Mouse (Mus musculus) kidney, embryonic 15.5 days (tissue): Measurements from ENCODE around the gene Trim39. TPM values are rescaled to one million over a fixed set of nuclear protein-coding genes. Genes with fewer than 3 reads are reported as not detected.
"Not testable (repeated sequence)": the region's sequence is repeated elsewhere in the genome, so short reads cannot be mapped to it uniquely, and the experiment has no call there.

ENCODE experiments used
- ATAC-seq: fragments of 200-750 bp; cut with Nextera tagmentation; replicated peaks from 2 replicates; pipeline ENCODE4 v1.8.0; 2017; ENCODE audit warnings: moderate TSS enrichment; ENCODE audit not compliant: low FRiP score
- H3K27ac ChIP-seq: fragments of 300-500 bp; sonication (generic); 2 replicates; pipeline ENCODE4 v1.5.1; 2015; ENCODE audit warnings: mild to moderate bottlenecking, inconsistent platforms
- H3K27me3 ChIP-seq: fragments of 300-500 bp; sonication (generic); 2 replicates; pipeline ENCODE4 v1.6.1; 2015; ENCODE audit warnings: inconsistent platforms
- H3K36me3 ChIP-seq: fragments of 300-500 bp; sonication (generic); 2 replicates; pipeline ENCODE4 v1.6.1; 2015; ENCODE audit warnings: inconsistent platforms
- H3K4me1 ChIP-seq: fragments of 300-500 bp; sonication (generic); 2 replicates; pipeline ENCODE4 v1.6.1; 2015; ENCODE audit warnings: inconsistent platforms
- H3K4me2 ChIP-seq: fragments of 300-500 bp; sonication (generic); 2 replicates; pipeline ENCODE4 v1.6.1; 2015; ENCODE audit warnings: moderate library complexity, mild to moderate bottlenecking, inconsistent platforms
- H3K4me3 ChIP-seq: fragments of 300-500 bp; sonication (generic); replicated peaks from 2 replicates; pipeline ENCODE4 v1.5.1; 2015; ENCODE audit warnings: mild to moderate bottlenecking, inconsistent platforms
- H3K9ac ChIP-seq: fragments of 300-500 bp; sonication (generic); 2 replicates; pipeline ENCODE4 v1.6.1; 2015; ENCODE audit warnings: mild to moderate bottlenecking, inconsistent platforms
- H3K9me3 ChIP-seq: fragments of 300-500 bp; sonication (generic); replicated peaks from 2 replicates; pipeline ENCODE4 v1.6.1; 2016; ENCODE audit warnings: inconsistent platforms
- WGBS: fragments of 180-500 bp; shearing (Covaris S2); methylation state at CpG from one replicate; pipeline ENCODE4 v1.1.7; 2015; ENCODE audit warnings: mixed read lengths; 5-methylcytosine and 5-hydroxymethylcytosine counted together
- polyA plus RNA-seq: library from polyadenylated mRNA; unstranded; fragments of >200 nt; fragmentation: Nextera tagmentation; extraction: Ambion mirVana; gene quantifications from 2 replicates; pipeline ENCODE4 v1.2.1, GENCODE M21; 2015

Trim39 gene
- polyA plus RNA-seq, 1 experiment from 2014 or later, result 19.5 TPM

GRCm38 (mm10) chr17:36240637-36241213 is 31.3 kb downstream of the Trim39 start:
- Histone ChIP-seq H3K4me3 (no peak overlapping the region), H3K4me2 (0 out of 2 replicates have a peak overlapping the region, but pooled peaks have one; percentile 12), H3K4me1 (peaks cover 13% of the 10 kb centered on the region), H3K9ac (no peak overlapping the region), H3K9me3 (no peaks in the 10 kb centered on the region), H3K27ac (no peak overlapping the region), H3K27me3 (peaks cover 51% of the 10 kb centered on the region), H3K36me3 (no peaks in the 10 kb centered on the region)
- no peak for ATAC-seq
- WGBS, result 10% methylated on average over 5 of the region's 5 CpGs

- Histone ChIP-seq H3K4me2 (peak overlapping the region; percentile 65), H3K4me3 (peak overlapping the region; percentile 36), H3K27me3 (peaks cover 48% of the 10 kb centered on the region), H3K9me3 (no peaks in the 10 kb centered on the region), H3K36me3 (no peaks in the 10 kb centered on the region), H3K27ac (no peak overlapping the region), H3K9ac (peak overlapping the region; percentile 38; the same call in 1 of the 2 replicates), H3K4me1 (peaks cover 13% of the 10 kb centered on the region)
- 0 out of 2 replicates have a peak, but pooled peaks have one; percentile 33 for ATAC-seq
- WGBS, result 2% methylated on average over 27 of the region's 27 CpGs
Measured at GRCm38 (mm10) chr17:36237321-36237921, 34.6 kb downstream of the Trim39 start.

- not testable (repeated sequence) for H3K27ac ChIP-seq, H3K4me3 ChIP-seq, H3K4me2 ChIP-seq, H3K4me1 ChIP-seq, H3K9ac ChIP-seq, H3K36me3 ChIP-seq, H3K9me3 ChIP-seq, ATAC-seq
- WGBS, result 27% methylated on average over 9 of the region's 9 CpGs
- peaks cover 35% of the 10 kb centered on the region for H3K27me3 ChIP-seq
Measured at GRCm38 (mm10) chr17:36235300-36235699, 36.7 kb downstream of the Trim39 start.

DNA sequence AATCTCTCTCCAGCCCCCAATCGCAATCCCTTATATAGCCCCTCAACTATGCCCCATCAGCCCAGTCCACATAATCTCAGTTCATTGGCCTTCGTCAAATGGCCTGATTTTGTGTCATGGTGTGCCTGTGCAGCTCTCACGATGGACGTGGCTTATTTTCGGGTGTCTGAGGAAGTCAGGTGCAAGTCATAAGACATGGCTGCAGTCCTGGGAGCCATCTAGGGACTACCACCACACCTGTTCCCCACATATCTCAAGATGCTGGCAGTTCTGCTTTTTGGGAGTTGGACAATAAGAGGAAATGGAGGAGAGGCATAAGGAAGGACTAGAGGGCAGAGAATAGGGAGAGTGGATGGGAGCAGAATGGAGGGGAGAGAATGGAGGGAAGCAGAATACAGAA is 38.5 kb downstream of the Trim39 start:
- WGBS, result 85% methylated on average over 5 of the region's 5 CpGs
- no peak for ATAC-seq
- no peak overlapping the region for H3K4me3 ChIP-seq

GRCm38 (mm10) chr17:36231318-36231717 is 40.7 kb downstream of the Trim39 start:
- Histone ChIP-seq H3K4me3 (no peak overlapping the region), H3K4me1 (no peaks in the 10 kb centered on the region), H3K4me2 (no peak overlapping the region), H3K9ac (no peak overlapping the region), H3K9me3 (no peaks in the 10 kb centered on the region), H3K27ac (no peak overlapping the region), H3K36me3 (no peaks in the 10 kb centered on the region), H3K27me3 (peaks cover 6% of the 10 kb centered on the region)
- ATAC-seq, result no peak
- WGBS, result 8% methylated on average over 35 of the region's 36 CpGs

More for the DNA sequence above, 38.5 kb downstream of the Trim39 start:
- Histone ChIP-seq H3K27me3 (peaks cover 27% of the 10 kb centered on the region), H3K9me3 (no peaks in the 10 kb centered on the region), H3K9ac (no peak overlapping the region), H3K4me2 (no peak overlapping the region), H3K27ac (no peak overlapping the region), H3K36me3 (no peaks in the 10 kb centered on the region), H3K4me1 (peaks cover 6% of the 10 kb centered on the region)

GRCm38 (mm10) chr17:36229046-36229445 is 43.0 kb downstream of the Trim39 start:
- no peak overlapping the region for H3K27ac ChIP-seq
- no peaks in the 10 kb centered on the region for H3K4me1 ChIP-seq
- peaks cover 20% of the 10 kb centered on the region for H3K27me3 ChIP-seq
- H3K4me3 ChIP-seq, result no peak overlapping the region
- WGBS, result 8% methylated on average over 5 of the region's 5 CpGs
- ATAC-seq, result no peak
- no peak overlapping the region for H3K4me2 ChIP-seq
- no peak overlapping the region for H3K9ac ChIP-seq
- H3K9me3 ChIP-seq, result no peaks in the 10 kb centered on the region
- no peaks in the 10 kb centered on the region for H3K36me3 ChIP-seq

GRCm38 (mm10) chr17:36226921-36227320 is 45.1 kb downstream of the Trim39 start:
- no peaks in the 10 kb centered on the region for H3K9me3 ChIP-seq
- 12% methylated on average over 8 of the region's 8 CpGs for WGBS
- no peaks in the 10 kb centered on the region for H3K36me3 ChIP-seq
- no peak overlapping the region for H3K4me3 ChIP-seq
- H3K4me1 ChIP-seq, result no peaks in the 10 kb centered on the region
- no peak overlapping the region for H3K27ac ChIP-seq
- H3K27me3 ChIP-seq, result peaks cover 34% of the 10 kb centered on the region
- no peak overlapping the region for H3K9ac ChIP-seq
- no peak overlapping the region for H3K4me2 ChIP-seq
- no peak for ATAC-seq

- no peaks in the 10 kb centered on the region for H3K4me1 ChIP-seq
- H3K9ac ChIP-seq, result no peak overlapping the region
- no peak overlapping the region for H3K27ac ChIP-seq
- no peak for ATAC-seq
- no peak overlapping the region for H3K4me3 ChIP-seq
- no peak overlapping the region for H3K4me2 ChIP-seq
- no peaks in the 10 kb centered on the region for H3K36me3 ChIP-seq
- 10% methylated on average over 9 of the region's 9 CpGs for WGBS
- H3K27me3 ChIP-seq, result peaks cover 50% of the 10 kb centered on the region
- H3K9me3 ChIP-seq, result no peaks in the 10 kb centered on the region
Measured at GRCm38 (mm10) chr17:36225231-36225824, 46.7 kb downstream of the Trim39 start.

DNA sequence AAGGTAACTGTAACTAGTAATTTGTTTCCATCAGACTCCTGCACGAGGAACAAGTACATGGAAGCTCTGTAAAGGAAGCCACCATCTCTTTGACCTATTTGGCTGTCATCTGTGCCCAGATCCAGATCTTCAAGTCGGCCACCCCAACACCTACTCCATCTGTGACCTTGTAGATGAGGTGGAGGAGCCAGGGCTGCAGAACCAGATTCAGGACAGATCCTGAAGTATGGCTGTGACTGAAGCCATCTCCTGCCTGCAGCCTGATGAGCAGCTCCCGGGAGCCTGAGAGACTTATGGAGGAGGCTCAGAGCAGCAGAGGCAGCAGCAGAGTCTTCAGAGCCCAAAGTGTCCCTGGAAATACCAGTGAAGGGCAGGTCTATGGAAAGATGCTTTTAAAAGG is 47.6 kb downstream of the Trim39 start:
- no peak overlapping the region for H3K4me3 ChIP-seq
- WGBS, result 45% methylated on average over 3 of the region's 3 CpGs
- peaks cover 57% of the 10 kb centered on the region for H3K27me3 ChIP-seq
- no peak overlapping the region for H3K4me2 ChIP-seq
- no peaks in the 10 kb centered on the region for H3K9me3 ChIP-seq
- H3K36me3 ChIP-seq, result no peaks in the 10 kb centered on the region
- ATAC-seq, result no peak
- H3K9ac ChIP-seq, result no peak overlapping the region
- H3K27ac ChIP-seq, result no peak overlapping the region
- no peaks in the 10 kb centered on the region for H3K4me1 ChIP-seq

- no peaks in the 10 kb centered on the region for H3K36me3 ChIP-seq
- H3K4me2 ChIP-seq, result no peak overlapping the region
- 68% methylated on average over 5 of the region's 5 CpGs for WGBS
- ATAC-seq, result no peak
- H3K9ac ChIP-seq, result no peak overlapping the region
- no peaks in the 10 kb centered on the region for H3K4me1 ChIP-seq
- peaks cover 89% of the 10 kb centered on the region for H3K27me3 ChIP-seq
- H3K9me3 ChIP-seq, result no peaks in the 10 kb centered on the region
- H3K27ac ChIP-seq, result no peak overlapping the region
- no peak overlapping the region for H3K4me3 ChIP-seq
Measured at GRCm38 (mm10) chr17:36218594-36219155, 53.4 kb downstream of the Trim39 start.

DNA sequence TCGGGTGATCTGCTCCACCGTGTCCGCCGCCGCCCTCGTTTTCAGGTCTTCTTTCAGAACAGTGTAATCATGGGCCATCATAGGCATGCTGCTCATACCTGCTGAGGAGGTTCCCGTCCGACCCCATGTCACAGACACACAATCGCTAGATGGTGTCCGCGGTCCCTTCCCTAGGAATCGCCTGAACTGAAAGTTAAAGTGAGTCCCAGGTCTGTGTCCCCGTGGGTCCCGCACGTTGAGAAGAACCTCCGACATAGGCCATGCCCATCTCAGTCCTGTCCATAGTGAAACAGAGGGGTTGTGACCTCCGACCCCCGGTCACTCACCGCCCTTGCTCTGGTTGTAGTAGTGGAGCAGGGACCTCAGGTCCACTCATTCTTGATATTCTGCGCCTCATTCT is 56.5 kb downstream of the Trim39 start:
- H3K9ac ChIP-seq, result no peak overlapping the region
- ATAC-seq, result no peak
- no peak overlapping the region for H3K4me2 ChIP-seq
- no peak overlapping the region for H3K27ac ChIP-seq
- peaks cover 91% of the 10 kb centered on the region for H3K27me3 ChIP-seq
- no peaks in the 10 kb centered on the region for H3K9me3 ChIP-seq
- H3K4me1 ChIP-seq, result no peaks in the 10 kb centered on the region
- 4% methylated on average over 20 of the region's 20 CpGs for WGBS
- H3K36me3 ChIP-seq, result no peaks in the 10 kb centered on the region
- no peak overlapping the region for H3K4me3 ChIP-seq
